20 mouse cellular contexts compared by ENCODE assay signal in the genomic region with DNA sequence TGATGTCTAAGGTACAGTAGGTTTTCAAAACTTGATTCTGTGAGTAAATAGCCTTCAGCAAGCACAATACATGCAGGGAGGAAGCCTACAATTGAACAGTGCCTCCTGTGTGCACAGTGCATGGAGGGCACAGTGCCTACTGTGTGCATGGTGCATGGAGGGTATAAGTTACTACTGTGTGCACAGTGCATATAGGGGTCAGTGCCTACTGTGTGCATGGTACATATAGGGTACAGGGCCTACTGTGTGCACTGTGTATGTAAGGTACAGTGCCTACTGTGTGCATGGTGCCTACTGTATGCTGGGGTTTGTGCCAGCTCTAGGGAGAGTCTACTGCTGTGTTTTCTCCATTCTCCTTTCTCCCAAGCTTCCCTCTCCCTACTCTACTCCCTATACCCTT. TPM values are rescaled to one million over a fixed set of nuclear protein-coding genes. Genes with fewer than 3 reads are reported as not detected.
DNase-seq lines count a peak whose midpoint lies in the region; ATAC-seq and TF ChIP-seq lines count a peak whose summit lies in the region.
"Had no signal": no experiment of that assay in that cellular context is flagged by ENCODE, and none has a peak within 500 bp of the region (broad histone marks: within the 10 kb centered on the region; RNA-seq: fewer than 3 reads in every experiment).

No protein-coding gene starts in this region.

- peak overlapping the region; percentile 69 for H3K4me3 ChIP-seq in megakaryocyte, embryonic 14.5 days (replicated peaks)
- no peak overlapping the region for H3K4me3 ChIP-seq in G1E (ENCODE audit: low read depth, low read length)
- H3K4me3 ChIP-seq: embryonic facial prominence, embryonic 10.5 days; embryonic facial prominence, embryonic 12.5 days; forebrain, embryonic 13.5 days; forebrain, embryonic 15.5 days had no signal

- peaks cover 6% of the 10 kb centered on the region; the same call in 1 of the 2 replicates for H3K4me1 ChIP-seq in megakaryocyte, embryonic 14.5 days
- H3K4me1 ChIP-seq in G1E (ENCODE audit: insufficient read depth, low read depth, low read length): no peaks in the 10 kb centered on the region
- H3K4me1 ChIP-seq: embryonic facial prominence, embryonic 12.5 days had no signal

- ATAC-seq in megakaryocyte, adult 5-6 weeks (ENCODE audit: poor library complexity, severe bottlenecking): no peak
- ATAC-seq in G1E (ENCODE audit: extremely low read depth, insufficient number of reproducible peaks, low FRiP score, poor library complexity, severe bottlenecking): no peak
- ATAC-seq: activated CD4-positive, CD25-positive, alpha-beta regulatory T cell, adult 4 months; forebrain, embryonic 13.5 days; forebrain, embryonic 15.5 days; Patski had no signal

- no peaks in the 10 kb centered on the region for H3K9me3 ChIP-seq in megakaryocyte, embryonic 14.5 days
- peaks cover 66% of the 10 kb centered on the region for H3K9me3 ChIP-seq in G1E (replicated peaks)
- H3K9me3 ChIP-seq: embryonic facial prominence, embryonic 10.5 days; embryonic facial prominence, embryonic 12.5 days; forebrain, embryonic 13.5 days; forebrain, embryonic 15.5 days had no signal

- H3K27me3 ChIP-seq in megakaryocyte, embryonic 14.5 days (replicated peaks): peaks cover 40% of the 10 kb centered on the region
- H3K27me3 ChIP-seq in G1E (ENCODE audit: insufficient read depth, low read length): no peaks in the 10 kb centered on the region
- H3K27me3 ChIP-seq: embryonic facial prominence, embryonic 12.5 days; forebrain, embryonic 13.5 days; forebrain, embryonic 15.5 days; Patski had no signal

- peaks cover 3% of the 10 kb centered on the region for H3K36me3 ChIP-seq in megakaryocyte, embryonic 14.5 days (replicated peaks; ENCODE audit: low read length)
- peaks cover 7% of the 10 kb centered on the region for H3K36me3 ChIP-seq in G1E (replicated peaks)
- H3K36me3 ChIP-seq: embryonic facial prominence, embryonic 10.5 days; embryonic facial prominence, embryonic 12.5 days; forebrain, embryonic 15.5 days had no signal

- TF ChIP-seq CTCF in G1E (IDR thresholded peaks at IDR 0.05; ENCODE audit: low read depth, low read length): 0 out of 2 replicates have a peak, but pooled peaks have one; percentile 14

- no peak for DNase-seq in G1E (ENCODE audit: low spot score)
- no peak for DNase-seq in right cerebral cortex, postnatal 25 days
- no peak for DNase-seq in kidney, adult 8-10 months
- DNase-seq: adrenal gland, adult 8-10 months; adrenal gland, postnatal 14 days; adrenal gland, postnatal 36 days; cerebellum, adult 11-12 months; cerebellum, adult 2 months; cerebellum, adult 9-10 months; cerebellum, postnatal 10 days; cerebellum, postnatal 25 days had no signal

RNA-seq across cellular contexts. Expression of gene Glp1r, which starts 12.6 kb away (rescaled TPM):
- polyA plus RNA-seq in megakaryocyte, embryonic 14.5 days (2012; ENCODE audit: insufficient read depth, low replicate concordance): not detected in 2 replicates
- 0.07 TPM in 1 of 2 replicates, not detected in the other for total RNA-seq in megakaryocyte, adult 5-6 weeks (2015)
- not detected in 2 replicates for total RNA-seq in megakaryocyte, adult 5-6 weeks (2017)
- total RNA-seq in G1E (2014; fragmentation: Nextera tagmentation) (not detected in 2 replicates), G1E (2017) (0.05 TPM in 1 of 2 replicates, not detected in the other)
- not detected in 2 replicates for polyA plus RNA-seq in G1E (2012)
- polyA plus RNA-seq: embryonic facial prominence, embryonic 12.5 days; Patski had no signal

RNA-seq across cellular contexts. Expression of gene Umodl1, which starts 40.2 kb away (rescaled TPM):
- polyA plus RNA-seq in megakaryocyte, embryonic 14.5 days (2012; ENCODE audit: insufficient read depth, low replicate concordance): 0.03 TPM in 1 of 2 replicates, not detected in the other
- not detected in 2 replicates for total RNA-seq in megakaryocyte, adult 5-6 weeks (2015)
- total RNA-seq in megakaryocyte, adult 5-6 weeks (2017): not detected in 2 replicates
- total RNA-seq in G1E (2014; fragmentation: Nextera tagmentation): not detected in 2 replicates
- 0.16 TPM in 1 of 2 replicates, not detected in the other for total RNA-seq in G1E (2017)
- 0.01 TPM in 1 of 2 replicates, not detected in the other for polyA plus RNA-seq in G1E (2012)
- polyA plus RNA-seq: activated CD4-positive, CD25-positive, alpha-beta regulatory T cell, adult 4 months; C2C12; forebrain, embryonic 13.5 days; forebrain, embryonic 15.5 days; Patski had no signal
